Mouse (Mus musculus): ENCODE data around the gene Mast4.

The Mast4 gene

DNA sequence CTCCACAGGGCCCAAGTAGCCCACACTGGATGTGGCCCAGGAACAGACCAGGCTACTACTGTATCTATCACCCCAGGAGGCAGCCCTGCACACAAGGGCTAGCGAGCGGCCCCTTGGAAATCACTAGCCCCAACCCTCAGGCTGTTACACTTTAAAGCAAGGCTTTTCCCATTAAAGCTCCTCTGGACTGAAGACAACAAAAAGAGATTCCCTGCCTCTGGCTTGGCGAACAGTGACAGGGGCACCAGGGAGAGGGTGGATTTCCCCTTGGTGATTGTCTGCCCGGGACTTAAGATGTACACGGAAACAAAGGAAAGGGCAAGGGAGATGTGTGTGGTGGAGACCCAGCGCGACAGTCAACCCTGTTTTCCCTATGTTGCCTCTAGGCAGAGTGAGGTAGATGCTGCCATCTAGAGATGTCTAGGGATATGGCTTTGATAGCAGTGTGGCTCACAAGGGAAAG lies 213.6 kb downstream of the Mast4 start:
- DNase-seq (ENCODE audit: low spot score): no peak

- no peak for DNase-seq (ENCODE audit: low spot score)
These were observed 214.6 kb downstream of the Mast4 start for GRCm38 (mm10) chr13:103119728-103120127.

DNA sequence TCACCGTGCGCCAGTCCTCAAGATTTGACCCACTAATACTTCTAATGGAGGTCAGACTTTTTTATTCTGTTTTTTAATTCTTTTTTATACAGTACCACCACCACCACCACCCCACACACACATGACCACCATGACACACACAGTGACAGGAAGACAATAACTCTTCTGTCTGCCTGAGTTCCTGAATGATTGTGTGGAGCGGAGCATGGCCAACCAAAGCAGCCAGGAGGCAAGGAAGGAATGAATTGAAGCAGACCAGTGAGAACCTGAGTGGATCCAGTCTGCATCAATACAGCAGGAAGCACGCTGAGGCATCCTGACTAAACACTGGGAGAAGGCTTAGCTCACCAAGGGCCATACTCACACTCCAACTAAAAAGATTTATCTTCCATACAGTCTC lies 219.2 kb downstream of the Mast4 start:
- DNase-seq (ENCODE audit: low spot score): no peak

- DNase-seq (ENCODE audit: low spot score): no peak
These were observed 220.0 kb downstream of the Mast4 start for GRCm38 (mm10) chr13:103114274-103114673.

DNA sequence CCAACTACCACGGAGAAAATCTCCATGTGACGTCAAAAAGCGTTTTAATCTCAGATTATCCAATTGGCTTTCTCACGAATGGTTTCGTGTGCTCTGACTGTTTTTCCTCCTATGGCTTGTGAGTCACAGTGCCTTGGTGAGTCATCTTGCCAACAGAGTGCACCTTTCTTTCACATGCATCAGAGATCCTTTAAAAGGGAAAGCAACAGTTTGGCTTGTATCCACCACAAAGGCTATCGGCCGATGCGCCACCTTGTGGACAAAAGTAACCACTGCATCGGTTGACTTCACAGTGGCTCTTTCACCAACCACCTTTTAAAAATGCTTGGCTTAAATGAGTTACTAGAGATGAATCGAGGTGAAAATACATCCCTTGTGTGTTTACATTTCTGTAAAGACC lies 224.4 kb downstream of the Mast4 start:
- DNase-seq (ENCODE audit: low spot score): no peak

- no peak for DNase-seq (ENCODE audit: low spot score)
These were observed 226.9 kb downstream of the Mast4 start for GRCm38 (mm10) chr13:103107362-103107761.

GRCm38 (mm10) chr13:103102598-103102997 lies 231.7 kb downstream of the Mast4 start:
- no peak for DNase-seq (ENCODE audit: low spot score)

DNA sequence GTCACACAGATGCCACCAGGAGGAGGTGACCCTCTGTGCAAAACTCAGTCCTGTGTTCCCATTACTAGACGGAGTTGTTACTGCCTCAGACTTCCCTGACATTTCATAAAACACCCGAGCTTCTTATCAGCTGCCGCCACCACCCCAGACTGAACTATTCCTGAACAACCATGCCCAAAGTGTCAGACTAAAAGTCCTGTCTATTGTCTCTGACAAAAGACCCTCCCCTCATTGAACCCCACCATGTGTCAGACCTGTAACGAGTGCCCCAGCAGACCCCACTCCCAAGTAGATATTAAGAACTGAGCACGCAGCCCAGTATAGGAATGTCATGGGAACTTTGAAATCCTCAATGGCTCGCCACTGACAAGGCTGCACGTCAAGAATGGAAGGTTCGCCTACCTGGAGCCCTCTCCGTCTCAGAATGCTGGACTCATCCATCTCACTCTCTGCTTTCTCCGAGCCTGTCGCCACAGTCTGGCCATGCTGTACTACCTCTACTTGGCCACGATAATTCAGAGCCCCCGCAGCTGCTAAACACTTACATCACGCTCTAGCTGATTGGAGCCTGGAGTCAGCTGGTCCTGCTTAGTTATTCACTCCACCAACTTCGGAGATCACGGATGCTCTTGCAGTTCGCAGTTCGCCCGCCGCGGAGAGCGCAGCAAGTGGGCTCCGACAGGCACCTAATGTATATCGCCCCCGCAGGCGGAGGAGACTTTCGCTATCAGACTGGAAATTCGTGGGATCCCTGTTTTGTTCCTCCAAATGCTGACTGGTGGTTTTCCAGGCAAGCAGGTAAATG lies 237.7 kb downstream of the Mast4 start:
- DNase-seq (ENCODE audit: low spot score): no peak

GRCm38 (mm10) chr13:103095491-103095890 lies 238.8 kb downstream of the Mast4 start:
- no peak for DNase-seq (ENCODE audit: low spot score)

GRCm38 (mm10) chr13:103094595-103094994 lies 239.7 kb downstream of the Mast4 start:
- no peak for DNase-seq (ENCODE audit: low spot score)

- DNase-seq (ENCODE audit: low spot score): no peak
These were observed 240.6 kb downstream of the Mast4 start for GRCm38 (mm10) chr13:103093713-103094112.

- no peak for DNase-seq (ENCODE audit: low spot score)
These were observed 248.7 kb downstream of the Mast4 start for GRCm38 (mm10) chr13:103085540-103086121.

DNA sequence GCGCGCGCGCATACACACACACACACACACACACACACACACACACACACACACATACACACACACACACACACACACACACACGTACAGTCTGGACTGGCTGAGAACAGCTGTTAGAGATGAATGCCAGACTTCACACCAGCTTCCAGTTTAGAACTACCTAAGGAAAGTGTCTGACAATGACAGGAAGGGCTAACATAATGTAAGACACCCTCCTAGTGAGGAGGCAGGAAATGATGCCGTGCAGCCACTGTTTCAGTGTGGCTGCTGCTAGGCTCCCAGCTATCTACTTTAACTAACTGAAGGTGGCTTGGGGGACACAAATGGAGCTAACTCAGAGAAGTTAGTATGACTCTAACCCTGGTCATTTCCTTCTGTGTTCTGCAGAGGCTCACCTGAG lies 251.4 kb downstream of the Mast4 start:
- no peak for DNase-seq (ENCODE audit: low spot score)

DNA sequence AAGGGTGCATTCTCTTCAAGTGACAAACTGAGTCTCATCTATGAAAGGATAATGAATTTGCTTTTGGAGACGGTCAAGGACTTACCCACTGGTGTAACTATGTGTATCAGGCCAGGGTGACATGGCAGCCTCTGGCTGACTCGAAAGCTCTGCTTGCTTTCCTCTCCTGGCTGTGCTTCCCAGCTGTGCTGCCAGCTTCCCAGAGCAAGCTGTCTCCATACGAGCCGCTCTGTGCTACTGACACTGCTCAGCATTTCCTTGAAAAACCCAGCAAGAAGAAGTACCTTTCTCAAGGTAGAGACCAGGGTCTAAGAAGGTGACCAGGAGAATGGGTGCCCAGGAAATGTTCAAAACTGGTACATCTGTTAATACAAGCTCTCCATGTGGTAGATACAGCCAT lies 254.5 kb downstream of the Mast4 start:
- DNase-seq (ENCODE audit: low spot score): no peak

- no peak for DNase-seq (ENCODE audit: low spot score)
These were observed 255.5 kb downstream of the Mast4 start for GRCm38 (mm10) chr13:103078815-103079214.

DNA sequence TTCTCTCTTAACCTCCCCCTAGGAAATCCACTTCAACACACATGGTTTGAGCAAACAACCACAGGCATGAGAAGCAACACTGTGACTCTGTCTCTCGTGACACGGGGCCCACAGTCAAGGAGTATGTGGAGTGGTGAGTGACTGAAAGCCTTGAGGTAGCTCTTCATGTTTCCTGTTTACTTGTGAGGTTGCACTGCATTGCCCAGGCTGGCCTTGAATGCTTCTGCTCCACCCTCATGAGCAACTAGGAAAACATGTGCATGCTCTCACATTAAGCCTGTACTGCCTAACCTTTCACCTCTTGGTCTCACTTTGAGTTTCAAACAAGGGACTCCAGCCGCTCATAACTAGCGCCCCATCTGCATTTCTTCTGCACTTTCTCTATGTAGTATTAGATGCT lies 260.8 kb downstream of the Mast4 start:
- DNase-seq (ENCODE audit: low spot score): no peak

GRCm38 (mm10) chr13:103071783-103072182 lies 262.5 kb downstream of the Mast4 start:
- DNase-seq (ENCODE audit: low spot score): no peak

GRCm38 (mm10) chr13:103067581-103068166 lies 266.6 kb downstream of the Mast4 start:
- no peak for DNase-seq (ENCODE audit: low spot score)

DNA sequence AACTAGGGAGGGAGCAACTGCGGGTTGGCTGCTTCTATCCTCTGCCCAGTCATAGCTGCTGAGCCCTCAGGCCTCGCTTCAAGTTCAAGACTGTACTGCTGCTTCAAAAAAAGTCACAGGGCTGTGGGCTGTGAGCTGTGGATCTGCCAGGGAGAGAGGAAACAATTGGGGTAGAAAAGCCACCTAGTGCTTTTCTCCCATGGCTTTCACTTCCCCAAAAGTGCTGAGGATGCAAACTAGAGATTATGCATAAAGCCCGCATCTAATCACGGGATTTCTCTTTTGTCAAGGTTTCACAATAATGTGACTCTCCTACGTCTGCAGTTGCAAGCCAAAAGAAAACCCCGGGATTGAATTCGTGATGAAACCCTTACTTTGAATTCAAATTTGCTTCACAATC lies 268.9 kb downstream of the Mast4 start:
- no peak for DNase-seq (ENCODE audit: low spot score)

DNA sequence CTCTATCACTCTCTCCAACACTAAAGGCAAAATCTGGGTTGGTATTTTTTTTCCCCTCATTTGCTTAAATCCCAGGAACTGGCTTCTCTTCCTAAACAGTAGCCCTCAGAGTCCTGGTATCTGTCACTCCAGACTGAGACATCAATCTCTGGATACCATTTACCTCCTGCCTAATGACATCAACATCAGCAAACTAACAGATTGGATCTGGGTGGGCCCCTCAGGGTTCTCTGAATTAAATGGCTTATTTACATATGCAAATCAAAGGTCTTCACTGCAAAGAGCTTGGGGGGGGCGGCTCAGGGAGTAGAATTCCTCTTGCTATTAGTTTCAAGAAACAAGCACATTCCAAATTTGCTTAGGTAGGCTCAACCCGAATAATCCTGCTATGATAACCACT lies 272.6 kb downstream of the Mast4 start:
- no peak for DNase-seq (ENCODE audit: low spot score)

DNA sequence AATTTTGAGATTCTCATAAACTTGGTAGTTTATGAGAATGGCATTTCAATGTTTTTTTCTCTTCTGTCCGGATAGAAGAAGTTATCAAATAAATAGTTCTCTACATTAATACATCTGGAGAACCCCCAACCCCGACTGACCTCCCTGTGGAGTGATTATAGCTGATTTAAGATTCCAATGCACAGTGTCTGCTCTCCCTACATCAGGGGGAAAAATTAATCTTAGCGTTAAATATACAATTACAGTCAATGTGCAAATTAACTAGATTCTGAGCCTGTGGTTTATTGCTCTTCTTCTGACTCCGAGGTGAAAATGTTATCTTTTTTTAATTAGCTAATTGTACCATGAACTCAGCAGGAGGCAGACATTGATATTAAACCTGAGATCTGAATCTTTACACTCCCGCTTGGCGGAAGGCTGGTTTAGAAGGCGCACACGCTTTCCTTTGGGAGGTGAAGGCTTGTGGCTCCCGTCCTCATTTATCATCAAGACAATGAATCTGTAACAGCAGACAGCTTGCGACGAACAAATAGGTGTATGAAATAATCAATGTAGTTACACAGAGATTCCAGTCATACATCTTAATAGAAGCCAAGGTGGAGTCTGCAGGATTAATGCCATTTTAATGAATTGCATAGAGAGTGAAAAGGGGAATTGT lies 274.2 kb downstream of the Mast4 start:
- no peak for DNase-seq (ENCODE audit: low spot score)

- DNase-seq (ENCODE audit: low spot score): no peak
These were observed 277.8 kb downstream of the Mast4 start for GRCm38 (mm10) chr13:103056451-103056850.

DNA sequence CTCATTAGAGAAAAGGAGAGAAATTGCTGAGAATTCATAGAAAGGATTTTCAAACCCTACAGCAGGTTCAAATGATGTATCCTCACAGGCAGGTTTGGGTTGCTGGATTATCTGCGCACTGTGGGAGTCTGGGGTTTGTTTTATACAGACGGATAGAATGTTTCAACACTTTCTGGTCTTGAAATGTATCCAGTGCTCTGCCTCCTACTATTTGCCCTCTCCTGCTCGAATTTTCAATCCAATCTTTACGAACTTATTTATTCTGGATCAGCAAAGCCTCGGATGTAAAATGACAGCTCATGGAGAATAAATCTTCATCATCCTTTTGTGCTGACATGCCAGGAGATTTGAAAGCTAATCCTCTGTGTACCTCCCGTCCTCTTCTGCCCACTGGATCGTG lies 281.6 kb downstream of the Mast4 start:
- DNase-seq (ENCODE audit: low spot score): no peak
